Mouse (Mus musculus): ENCODE measurements around the gene Creb3l2. TPM values are rescaled to one million over a fixed set of nuclear protein-coding genes. Genes with fewer than 3 reads are reported as not detected.

Creb3l2 gene
- 13.4 TPM for polyA plus RNA-seq (2014; fragmentation: Illumina TruSeq; extraction: RNeasy Lipid Tissue Mini Kit (QIAGEN cat#74804); ENCODE audit: insufficient read depth, low read depth, low replicate concordance)

DNA sequence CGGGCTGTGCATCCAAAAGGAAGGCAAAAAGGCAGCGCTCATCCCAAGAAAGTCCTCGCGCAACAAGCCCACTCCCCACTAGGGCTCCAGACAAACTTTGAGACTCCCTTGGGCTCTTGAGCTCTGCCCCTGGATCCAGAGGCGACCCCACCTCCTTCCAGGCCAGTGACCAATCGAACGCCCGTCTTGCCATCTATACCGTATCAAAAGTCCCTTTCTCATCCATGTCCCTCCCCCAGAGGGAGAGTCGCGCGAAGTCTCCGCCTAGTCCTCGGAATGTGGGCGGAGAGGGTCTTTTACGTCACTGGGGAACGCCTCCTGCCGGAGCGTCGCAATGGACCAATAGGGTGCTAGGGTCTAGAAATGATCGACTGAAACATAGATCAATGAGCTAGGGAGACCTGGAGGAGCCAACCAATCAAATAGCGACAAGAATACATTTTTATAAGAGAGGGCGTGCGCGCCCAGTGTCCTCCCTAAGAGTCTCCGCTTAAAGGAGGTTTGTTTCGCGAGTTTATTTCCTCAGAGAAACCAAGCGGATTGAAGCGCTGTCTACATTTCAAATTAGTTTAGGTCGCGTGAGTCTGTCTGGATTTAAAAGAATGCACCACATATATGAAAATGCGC lies at the start of gene Creb3l2:
Gene Creb3l2 (minus strand): TSS at position 106 of the 627 bp plus-strand sequence.

DNA sequence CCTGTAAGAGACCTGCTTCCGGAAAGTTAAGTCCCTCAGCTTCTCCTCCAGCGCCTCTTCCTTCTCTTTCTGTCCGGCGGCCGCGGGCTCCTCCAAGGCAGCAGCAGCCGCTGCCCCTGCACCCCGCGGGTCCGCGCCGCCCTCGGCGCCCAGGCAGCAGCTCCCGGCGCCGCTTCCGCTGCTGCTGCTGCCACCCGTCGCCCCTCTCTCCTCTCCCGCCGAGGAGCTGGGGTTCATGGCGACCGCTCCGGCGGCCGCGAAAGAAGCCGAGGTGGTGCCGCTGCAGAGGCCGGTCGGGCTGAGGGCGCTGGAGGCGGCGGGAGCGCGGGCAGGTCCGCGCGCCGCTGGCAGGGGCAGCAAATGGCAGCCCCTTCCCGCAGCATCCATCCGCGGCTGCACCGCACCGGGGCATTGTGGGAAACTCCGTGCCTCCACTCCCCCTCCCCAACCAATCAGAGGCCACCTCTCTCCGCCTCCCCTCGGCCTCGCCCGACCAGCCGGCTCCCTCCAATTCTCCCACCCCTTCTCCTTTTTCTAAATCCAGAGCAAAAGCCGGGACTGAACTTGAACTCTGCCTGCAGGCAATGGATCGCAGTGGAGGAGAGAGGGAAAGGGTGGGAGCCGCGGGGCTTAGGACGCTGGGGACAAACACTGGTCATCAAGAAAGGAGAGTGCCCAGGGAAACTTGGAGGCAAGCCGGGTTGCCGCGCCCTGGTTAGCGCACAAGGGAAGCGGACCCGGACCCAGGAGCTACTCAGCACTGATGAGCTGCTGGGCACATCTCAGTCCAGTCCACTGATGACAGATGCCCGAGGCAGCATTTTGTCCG lies 142.2 kb downstream of the Creb3l2 start, which contains the start of gene Dgki:
Gene Dgki (minus strand): TSS at position 623 of the 829 bp plus-strand sequence.

Other genes with a start within 250 kb of the Creb3l2 start
- not detected for gene Dgki, start 142.0 kb downstream of the Creb3l2 start, polyA plus RNA-seq (2014; fragmentation: Illumina TruSeq; extraction: RNeasy Lipid Tissue Mini Kit (QIAGEN cat#74804); ENCODE audit: insufficient read depth, low read depth, low replicate concordance)
- gene Akr1d1, start 88.0 kb upstream of the Creb3l2 start, polyA plus RNA-seq (2014; fragmentation: Illumina TruSeq; extraction: RNeasy Lipid Tissue Mini Kit (QIAGEN cat#74804); ENCODE audit: insufficient read depth, low read depth, low replicate concordance), result not detected

Data from lung, adult 10 weeks (tissue).